Mouse (Mus musculus) embryonic facial prominence, embryonic 10.5 days (tissue): Measurements from ENCODE around the gene Rnf31. TPM values are rescaled to one million over a fixed set of nuclear protein-coding genes. Genes with fewer than 3 reads are reported as not detected.
A peak's percentile ranks its signal among the peaks of the same experiment; 100 is the strongest.

ENCODE experiments used
- DNase-seq: peaks from one replicate; pipeline ENCODE4 v3.0.0-alpha.2; 2017; ENCODE audit warnings: low spot score
- H3K27ac ChIP-seq: fragments of 300-500 bp; sonication (generic); replicated peaks from 2 replicates; pipeline ENCODE4 v1.5.1; 2016; ENCODE audit warnings: mild to moderate bottlenecking
- H3K27me3 ChIP-seq: fragments of 300-500 bp; sonication (generic); replicated peaks from 2 replicates; pipeline ENCODE4 v1.6.1; 2016; ENCODE audit warnings: low read depth, mild to moderate bottlenecking; ENCODE audit not compliant: poor library complexity, severe bottlenecking
- H3K36me3 ChIP-seq: fragments of 300-500 bp; sonication (generic); replicated peaks from 2 replicates; pipeline ENCODE4 v1.6.1; 2016; ENCODE audit warnings: mild to moderate bottlenecking, moderate library complexity
- H3K4me1 ChIP-seq: fragments of 300-500 bp; sonication (generic); 2 replicates; pipeline ENCODE4 v1.6.1; 2016
- H3K4me3 ChIP-seq: fragments of 300-500 bp; sonication (generic); 2 replicates; pipeline ENCODE4 v1.5.1; 2016; ENCODE audit warnings: mild to moderate bottlenecking, moderate library complexity
- H3K9me3 ChIP-seq: fragments of 300-500 bp; sonication (generic); 2 replicates; pipeline ENCODE4 v1.6.1; 2016; ENCODE audit warnings: mild to moderate bottlenecking
- WGBS: fragments of 180-500 bp; shearing (Covaris S2); methylation state at CpG from one replicate; pipeline ENCODE4 v1.1.7; 2016; 5-methylcytosine and 5-hydroxymethylcytosine counted together
- polyA plus RNA-seq: library from polyadenylated mRNA; unstranded; fragments of >200 nt; fragmentation: Nextera tagmentation; extraction: Ambion mirVana; gene quantifications from 2 replicates; pipeline ENCODE4 v1.2.1, GENCODE M21; 2016

The Rnf31 gene
- polyA plus RNA-seq, 1 experiment from 2014 or later, result 18.6 TPM

DNA sequence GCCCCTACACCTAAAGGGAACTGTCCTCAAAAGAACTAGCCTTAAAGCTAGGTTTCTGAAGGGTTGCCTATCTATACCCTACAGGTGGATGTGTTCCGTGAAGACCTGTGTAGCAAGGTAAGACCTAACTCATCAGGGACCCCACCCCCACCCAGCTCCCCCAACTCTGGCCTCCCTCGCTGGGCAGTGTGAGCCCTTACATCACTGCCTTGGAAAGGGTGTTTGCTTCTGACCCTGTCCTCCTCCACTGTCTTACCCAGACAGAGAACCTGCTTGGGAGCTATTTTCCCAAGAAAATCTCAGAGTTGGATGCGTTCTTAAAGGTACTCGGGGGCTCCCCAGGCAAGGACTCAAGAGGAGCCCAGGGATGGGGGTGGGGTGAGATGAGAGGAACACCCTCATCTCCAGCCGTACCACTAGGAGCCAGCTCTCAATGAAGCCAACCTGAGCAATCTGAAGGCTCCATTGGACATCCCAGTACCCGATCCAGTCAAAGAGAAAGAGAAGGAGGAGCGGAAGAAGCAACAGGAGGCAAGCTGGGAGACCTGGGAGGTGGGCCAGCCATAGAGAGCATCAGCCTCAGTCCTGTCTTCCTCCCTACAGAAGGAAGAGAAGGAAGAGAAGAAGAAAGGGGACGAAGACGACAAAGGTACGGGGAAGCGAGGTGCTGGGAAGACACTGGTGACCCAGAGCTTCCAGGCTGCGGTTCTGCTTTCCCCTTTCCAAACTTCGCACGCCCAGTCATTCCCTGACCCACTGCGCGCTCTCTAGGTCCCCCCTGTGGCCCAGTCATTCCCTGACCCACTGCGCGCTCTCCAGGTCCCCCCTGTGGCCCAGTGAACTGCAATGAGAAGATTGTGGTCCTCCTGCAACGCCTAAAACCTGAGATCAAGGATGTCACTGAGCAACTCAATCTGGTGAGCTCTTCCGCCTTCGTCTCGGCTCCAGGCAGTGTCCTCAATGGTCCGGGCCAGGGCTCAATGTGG is 11.7 kb upstream of the Rnf31 start:
- H3K4me1 ChIP-seq, result peaks cover 36% of the 10 kb centered on the region
- H3K4me3 ChIP-seq, result no peak overlapping the region
- peaks cover 24% of the 10 kb centered on the region for H3K36me3 ChIP-seq
- WGBS, result 85% methylated on average over 23 of the region's 23 CpGs
- peaks cover 11% of the 10 kb centered on the region for H3K27me3 ChIP-seq
- no peak for DNase-seq
- H3K9me3 ChIP-seq, result no peaks in the 10 kb centered on the region
- no peak overlapping the region for H3K27ac ChIP-seq

DNA sequence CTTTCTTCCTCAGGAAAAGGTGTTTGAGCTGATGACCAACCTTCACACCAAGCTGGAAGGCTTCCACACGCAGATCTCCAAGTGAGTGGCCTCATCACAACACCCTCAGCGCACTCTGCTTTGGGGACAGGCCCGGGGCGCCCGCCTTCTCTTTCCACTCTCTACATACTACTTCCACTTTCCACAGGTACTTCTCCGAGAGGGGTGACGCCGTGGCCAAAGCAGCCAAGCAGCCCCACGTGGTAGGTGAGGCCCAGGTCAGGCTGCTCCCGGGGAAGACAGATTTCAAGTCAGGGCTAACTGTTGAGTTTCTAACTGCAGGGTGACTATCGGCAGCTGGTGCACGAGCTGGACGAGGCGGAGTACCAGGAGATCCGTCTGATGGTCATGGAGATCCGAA is 10.8 kb upstream of the Rnf31 start:
- Histone ChIP-seq H3K4me1 (peaks cover 39% of the 10 kb centered on the region), H3K9me3 (no peaks in the 10 kb centered on the region), H3K27ac (no peak overlapping the region), H3K27me3 (peaks cover 15% of the 10 kb centered on the region), H3K36me3 (peaks cover 24% of the 10 kb centered on the region), H3K4me3 (no peak overlapping the region)
- no peak for DNase-seq
- WGBS, result 94% methylated on average over 16 of the region's 16 CpGs

DNA sequence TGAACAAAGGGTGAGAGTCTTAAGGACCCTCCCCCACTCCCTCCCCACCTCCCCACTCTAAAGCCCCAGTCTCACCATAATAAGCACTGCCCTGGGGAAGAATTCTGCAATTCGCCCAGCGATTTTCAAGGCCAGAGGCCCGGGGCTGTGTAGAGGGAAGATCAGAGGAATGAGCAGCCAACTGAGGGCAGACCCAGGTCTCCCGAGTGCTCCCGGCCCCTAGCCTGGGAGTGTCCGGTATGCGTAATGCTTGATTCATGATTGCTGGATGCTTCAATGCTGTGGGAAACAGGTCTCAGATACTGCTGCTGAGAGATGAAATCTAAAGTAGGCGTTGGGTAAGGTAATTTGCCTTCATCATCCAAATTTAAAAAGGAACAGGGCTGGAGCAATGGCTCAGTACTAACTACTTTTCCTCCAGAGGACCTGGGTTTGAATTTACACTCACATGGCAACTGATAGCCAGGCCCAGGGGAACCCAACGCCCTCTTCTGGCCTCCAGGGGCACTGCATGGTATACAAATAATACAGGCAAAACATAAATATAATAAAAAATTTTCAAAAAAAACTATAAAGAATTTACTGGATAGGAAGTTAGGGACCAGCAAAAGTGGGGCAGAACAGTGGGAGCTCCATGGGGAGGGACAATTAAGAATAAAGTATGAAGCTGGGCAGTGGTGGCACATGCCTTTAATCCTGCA is 9.4 kb upstream of the Rnf31 start:
- 79% methylated on average over 9 of the region's 9 CpGs for WGBS
- DNase-seq, result no peak
- Histone ChIP-seq H3K4me1 (peaks cover 32% of the 10 kb centered on the region), H3K9me3 (no peaks in the 10 kb centered on the region), H3K4me3 (no peak overlapping the region), H3K27me3 (peaks cover 15% of the 10 kb centered on the region), H3K27ac (no peak overlapping the region), H3K36me3 (peaks cover 28% of the 10 kb centered on the region)

DNA sequence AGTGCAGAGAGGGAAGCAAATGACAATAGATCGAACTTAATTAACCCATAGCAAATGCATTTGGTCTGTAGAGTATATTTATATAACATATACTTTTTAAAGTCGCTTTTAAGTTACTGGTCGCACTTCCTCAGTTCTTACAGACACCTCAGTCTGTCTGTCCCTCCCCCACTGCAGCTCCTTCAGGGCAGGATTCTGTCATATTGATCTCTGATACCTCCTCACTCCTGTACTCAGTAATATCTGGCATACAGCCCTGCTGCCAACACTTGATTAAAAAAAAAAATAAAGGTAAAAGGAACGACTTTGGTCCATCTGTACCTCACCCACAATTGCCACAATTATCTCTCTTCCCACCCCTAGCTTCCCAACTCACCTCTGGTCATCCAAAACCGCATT is 7.2 kb upstream of the Rnf31 start:
- H3K27ac ChIP-seq, result no peak overlapping the region; the same call in 1 of the 2 replicates
- WGBS, result 36% methylated on average over 5 of the region's 5 CpGs

DNA sequence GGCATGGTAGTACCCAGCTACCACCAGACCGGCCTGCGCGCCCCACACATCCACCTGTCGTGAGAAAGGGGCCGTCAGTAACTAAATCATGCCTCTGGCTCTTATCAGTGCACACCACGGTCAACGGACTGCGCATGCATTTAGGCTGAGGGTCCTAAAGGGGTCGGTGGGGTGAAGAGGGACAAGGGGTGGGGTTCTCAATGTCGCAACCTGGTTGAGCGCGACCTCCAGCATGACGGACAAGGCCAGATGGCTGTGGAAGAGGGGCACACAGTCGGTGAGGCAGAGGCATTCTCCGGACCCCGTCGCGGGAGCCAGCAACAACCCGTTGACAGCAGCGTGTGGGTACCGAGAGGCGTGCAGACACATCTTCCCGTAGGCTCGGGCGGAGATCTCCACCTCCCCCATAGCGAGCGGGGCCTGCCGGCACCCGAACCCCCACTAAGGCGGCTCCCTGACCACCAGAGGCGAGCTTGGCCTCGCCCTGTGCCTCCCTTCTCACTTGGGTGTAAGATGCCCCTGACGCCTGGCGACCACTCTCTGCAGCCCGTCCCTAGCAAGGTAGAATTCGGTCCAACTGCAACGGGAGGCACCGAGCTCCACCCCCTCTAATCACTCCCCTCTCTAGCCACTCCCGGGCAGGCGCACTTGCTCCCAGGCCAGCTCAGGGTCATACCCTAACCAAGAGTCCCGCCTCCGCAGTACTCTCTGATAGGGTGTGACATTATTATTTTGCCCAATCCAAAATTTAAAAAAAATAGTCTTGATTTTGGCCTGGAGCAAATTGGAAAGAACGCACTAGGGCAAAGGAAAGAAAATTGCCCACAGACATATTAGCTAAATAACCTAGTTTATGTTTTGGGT is 6.6 kb upstream of the Rnf31 start, which contains the start of gene Emc9:
Gene Emc9 (minus strand): TSS at position 601 of the 864 bp plus-strand sequence.
- WGBS, result 2% methylated on average over 43 of the region's 43 CpGs
- peak within 1 kb of the TSS; percentile 65; the same call in 1 of the 2 replicates for H3K27ac ChIP-seq
- peak; percentile 74 for DNase-seq
- H3K4me3 ChIP-seq, result peak within 1 kb of the TSS; percentile 71
- H3K27me3 ChIP-seq, result peaks cover 15% of the 10 kb centered on the region
- peaks cover 48% of the 10 kb centered on the region for H3K36me3 ChIP-seq
- H3K9me3 ChIP-seq, result no peaks in the 10 kb centered on the region
- peaks cover 17% of the 10 kb centered on the region for H3K4me1 ChIP-seq

More for the DNA sequence above, 7.2 kb upstream of the Rnf31 start:
- Histone ChIP-seq H3K4me1 (peaks cover 18% of the 10 kb centered on the region), H3K4me3 (peak overlapping the region; percentile 71), H3K27me3 (peaks cover 15% of the 10 kb centered on the region), H3K36me3 (peaks cover 48% of the 10 kb centered on the region), H3K9me3 (no peaks in the 10 kb centered on the region)
- DNase-seq, result no peak

DNA sequence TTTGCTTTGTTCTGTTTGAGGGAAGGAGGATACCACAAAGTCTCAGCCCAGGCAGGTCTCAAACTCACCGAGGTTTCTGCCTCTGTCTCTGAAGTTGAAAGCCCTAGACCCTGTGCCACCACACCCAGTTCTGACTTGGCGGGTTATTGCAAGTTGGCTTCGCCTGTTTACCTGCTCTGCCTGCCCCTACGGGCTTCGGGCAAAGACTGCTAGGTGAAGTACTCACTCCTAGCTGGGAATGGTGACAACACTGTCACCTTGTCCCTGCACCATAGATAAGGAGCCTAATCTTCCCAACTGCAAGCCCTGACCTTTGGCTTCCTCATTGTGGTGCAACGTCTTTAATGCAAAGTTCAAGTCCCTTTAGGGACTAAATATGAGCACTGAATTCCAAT is 5.9 kb upstream of the Rnf31 start:
- H3K4me3 ChIP-seq, result peak overlapping the region; percentile 71
- DNase-seq, result no peak
- H3K27ac ChIP-seq, result no peak overlapping the region
- peaks cover 15% of the 10 kb centered on the region for H3K27me3 ChIP-seq
- H3K36me3 ChIP-seq, result peaks cover 41% of the 10 kb centered on the region
- peaks cover 24% of the 10 kb centered on the region for H3K4me1 ChIP-seq
- WGBS, result 65% methylated on average over 6 of the region's 6 CpGs
- no peaks in the 10 kb centered on the region for H3K9me3 ChIP-seq

DNA sequence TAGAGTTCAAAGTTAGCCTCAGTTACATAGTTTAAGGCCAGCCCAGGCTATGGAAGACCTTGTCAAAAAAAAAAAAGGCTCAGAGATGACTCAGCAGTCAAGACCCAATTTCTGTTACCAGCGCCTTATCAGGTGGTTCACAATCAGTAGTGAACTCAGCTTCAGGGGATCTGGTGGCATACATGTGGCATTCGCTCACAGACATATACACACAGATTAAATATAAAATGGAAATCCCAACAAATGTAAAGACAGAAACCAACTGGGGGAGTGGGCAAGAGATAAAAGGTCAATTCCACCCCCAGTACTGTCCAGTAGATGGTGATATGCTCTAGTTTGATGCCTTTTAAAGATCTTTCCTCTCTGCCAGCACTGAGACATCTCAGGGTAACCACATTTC is 5.4 kb upstream of the Rnf31 start:
- WGBS, result 85% methylated on average over 2 of the region's 2 CpGs
- DNase-seq, result no peak
- H3K27ac ChIP-seq, result no peak overlapping the region
- H3K36me3 ChIP-seq, result peaks cover 36% of the 10 kb centered on the region
- peaks cover 15% of the 10 kb centered on the region for H3K27me3 ChIP-seq
- H3K4me1 ChIP-seq, result peaks cover 24% of the 10 kb centered on the region
- H3K9me3 ChIP-seq, result no peaks in the 10 kb centered on the region
- H3K4me3 ChIP-seq, result no peak overlapping the region

DNA sequence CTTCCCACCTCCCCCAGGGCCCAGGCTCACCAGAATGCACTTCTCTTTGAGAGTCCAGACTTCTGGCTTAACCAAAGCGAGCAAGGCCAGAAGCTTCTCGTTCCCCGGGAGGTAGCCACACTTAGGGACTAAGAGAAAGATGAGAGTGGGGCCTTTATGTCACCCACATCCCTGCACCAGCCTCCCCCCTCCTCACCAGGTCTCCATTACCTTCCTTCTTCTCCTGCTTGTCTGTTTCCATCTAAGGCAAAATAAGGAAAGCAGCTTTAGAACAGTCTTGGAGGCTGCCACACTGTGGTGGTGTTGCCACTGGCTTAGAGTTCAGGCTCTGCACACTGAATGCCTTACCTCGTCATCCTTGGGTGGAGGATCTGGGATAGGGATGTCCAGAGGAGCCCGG is 2.2 kb upstream of the Rnf31 start:
- Histone ChIP-seq H3K9me3 (no peaks in the 10 kb centered on the region), H3K36me3 (peaks cover 39% of the 10 kb centered on the region), H3K4me3 (no peak overlapping the region), H3K27me3 (peaks cover 9% of the 10 kb centered on the region), H3K27ac (no peak overlapping the region), H3K4me1 (peaks cover 42% of the 10 kb centered on the region)
- 90% methylated on average over 5 of the region's 5 CpGs for WGBS
- no peak for DNase-seq

DNA sequence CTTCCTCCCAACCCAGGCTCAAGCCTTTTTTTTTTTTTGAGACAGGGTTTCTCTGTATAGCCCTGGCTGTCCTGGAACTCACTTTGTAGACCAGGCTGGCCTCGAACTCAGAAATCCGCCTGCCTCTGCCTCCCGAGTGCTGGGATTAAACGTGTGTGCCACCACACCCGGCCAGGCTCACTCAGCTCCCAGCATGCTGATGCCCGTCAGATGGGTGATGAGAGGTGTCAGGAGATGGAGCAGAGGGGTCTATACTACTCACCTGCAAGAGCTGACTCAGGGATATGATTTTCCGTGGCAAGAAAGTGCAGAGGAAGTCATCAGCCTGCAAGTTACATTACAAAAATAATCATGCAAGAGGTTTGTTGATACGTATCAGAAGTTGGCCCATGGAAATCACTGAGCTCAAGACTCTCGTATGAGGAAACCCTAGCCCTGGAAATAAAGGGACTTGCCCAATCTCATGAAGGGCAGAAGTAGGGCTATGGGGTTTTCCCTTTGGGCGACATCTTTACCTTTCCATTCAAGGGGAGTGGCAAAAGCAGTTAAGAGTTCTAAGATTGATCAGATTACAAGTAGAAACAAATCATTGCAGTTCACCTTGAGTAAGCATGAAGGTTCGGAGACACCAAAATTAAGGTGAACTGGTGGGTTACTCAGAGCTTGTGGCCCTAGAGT is 1.6 kb upstream of the Rnf31 start:
- no peak for DNase-seq
- Histone ChIP-seq H3K9me3 (no peaks in the 10 kb centered on the region), H3K4me3 (peak overlapping the region; percentile 70), H3K27me3 (peaks cover 2% of the 10 kb centered on the region; the same call in 1 of the 2 replicates), H3K36me3 (peaks cover 45% of the 10 kb centered on the region), H3K27ac (peak overlapping the region; percentile 92; the same call in 1 of the 2 replicates), H3K4me1 (peaks cover 36% of the 10 kb centered on the region)
- WGBS, result 90% methylated on average over 11 of the region's 11 CpGs

DNA sequence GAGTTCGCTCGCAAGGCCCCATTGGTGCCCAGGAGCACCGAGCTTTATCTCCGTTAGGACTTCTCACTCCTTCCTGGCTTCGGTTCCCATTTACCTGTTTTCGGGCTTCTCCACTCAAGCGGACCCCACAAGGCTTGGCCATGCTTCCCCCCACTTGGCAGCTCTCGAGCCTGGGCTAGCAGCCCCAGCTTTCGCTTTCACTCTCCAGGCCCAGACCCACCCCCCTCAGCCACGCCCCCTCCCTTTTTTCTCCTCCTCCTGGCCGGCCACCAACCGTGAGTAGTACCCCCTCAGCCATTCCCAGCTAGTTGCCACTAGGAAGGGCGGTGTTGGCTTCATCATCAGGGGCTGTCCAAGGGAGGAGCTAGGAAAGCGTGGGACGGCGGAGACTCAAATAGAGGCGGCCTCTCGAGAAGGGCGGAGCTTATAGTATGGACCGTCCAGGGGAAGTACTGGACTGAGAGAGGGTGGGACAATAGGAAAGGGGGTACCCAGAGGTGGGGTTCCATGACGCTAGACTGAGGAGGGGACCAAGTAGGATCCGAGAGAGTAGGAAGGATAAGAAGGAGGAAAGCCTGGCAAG is 669 bp upstream of the Rnf31 start, which contains the start of gene Psme2:
Gene Psme2 (minus strand): TSS at position 366 of the 583 bp plus-strand sequence.
- Histone ChIP-seq H3K4me3 (peak within 1 kb of the TSS; percentile 70), H3K27me3 (no peaks in the 10 kb centered on the region), H3K4me1 (peaks cover 28% of the 10 kb centered on the region), H3K9me3 (no peaks in the 10 kb centered on the region), H3K27ac (peak within 1 kb of the TSS; percentile 92), H3K36me3 (peaks cover 55% of the 10 kb centered on the region)
- WGBS, result 2% methylated on average over 22 of the region's 22 CpGs
- DNase-seq, result peak; percentile 95

DNA sequence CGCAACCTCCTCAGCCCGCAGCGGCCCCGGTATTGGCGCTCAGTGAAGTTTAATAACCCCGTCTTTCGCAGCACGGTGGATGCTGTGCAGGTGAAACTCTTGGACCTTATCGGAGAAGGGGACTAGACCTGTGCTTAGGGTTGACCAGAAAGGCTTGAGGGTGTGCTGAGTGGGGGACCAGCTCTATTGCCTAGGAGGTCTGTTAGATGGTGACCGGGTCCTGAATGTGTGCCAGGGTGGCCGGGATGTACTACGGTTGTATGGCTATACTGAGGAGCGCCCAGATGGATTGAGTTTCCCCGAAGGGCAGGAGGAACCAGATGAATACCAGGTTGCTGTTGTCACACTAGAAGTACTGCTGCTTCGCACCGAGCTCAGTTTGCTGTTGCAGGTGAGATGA is 718 bp downstream of the Rnf31 start:
- Histone ChIP-seq H3K9me3 (no peaks in the 10 kb centered on the region), H3K36me3 (peaks cover 64% of the 10 kb centered on the region), H3K27me3 (no peaks in the 10 kb centered on the region), H3K4me3 (peak overlapping the region; percentile 70), H3K4me1 (peaks cover 28% of the 10 kb centered on the region), H3K27ac (peak overlapping the region; percentile 92)
- 8% methylated on average over 16 of the region's 16 CpGs for WGBS
- DNase-seq, result peak; percentile 18
